Mouse (Mus musculus): ENCODE measurements at regions not wholly inside any gene's neighbourhood (a gene's known extent, or its start where the extent isn't known, plus 50 kb on each side); places are given as distances from the start of the nearest gene placed in this dataset.

DNA sequence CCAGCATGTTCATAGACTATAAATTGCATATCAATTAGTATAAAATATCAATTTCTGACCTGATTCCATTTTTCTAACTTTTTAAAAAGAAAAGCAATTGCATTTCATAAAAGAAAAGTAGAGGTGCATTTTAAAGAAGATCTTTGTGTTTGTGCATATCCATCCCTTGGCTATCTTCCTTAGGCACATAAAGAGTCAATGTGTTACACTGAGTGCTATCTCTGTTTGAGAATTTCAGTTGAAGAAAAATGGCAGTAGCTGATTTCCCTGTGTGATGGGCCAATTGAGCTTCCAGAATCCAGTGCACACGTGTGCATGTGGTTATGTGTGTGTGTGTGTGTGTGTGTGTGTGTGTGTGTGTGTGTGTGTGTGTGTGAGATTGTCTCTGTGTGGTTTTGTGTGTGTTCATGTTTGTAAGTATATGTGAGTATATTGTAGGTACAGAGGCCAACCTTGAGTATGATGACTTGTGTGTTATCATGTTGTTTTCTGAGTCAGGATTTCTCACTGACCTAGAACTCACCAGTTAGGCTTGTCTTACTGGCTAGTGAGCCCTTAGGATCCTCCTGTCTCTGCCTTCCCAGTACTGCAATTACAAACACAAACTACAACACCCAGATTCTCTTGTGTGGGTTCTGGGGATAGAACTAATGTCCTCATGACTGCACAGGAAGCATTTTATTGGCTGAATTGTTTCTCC, 249.6 kb downstream of the Cdk5rap2 start:
- Histone ChIP-seq H3K4me3 (replicated peaks) (no peak overlapping the region), H3K27me3 (no peaks in the 10 kb centered on the region), H3K9ac (no peak overlapping the region), H3K9me3 (replicated peaks) (no peaks in the 10 kb centered on the region), H3K36me3 (no peaks in the 10 kb centered on the region), H3K27ac (no peak overlapping the region), H3K4me2 (no peak overlapping the region), H3K4me1 (no peaks in the 10 kb centered on the region)
- no peak for ATAC-seq (replicated peaks; ENCODE audit: low FRiP score)
- WGBS, result 79% methylated on average over 1 of the region's 1 CpGs

DNA sequence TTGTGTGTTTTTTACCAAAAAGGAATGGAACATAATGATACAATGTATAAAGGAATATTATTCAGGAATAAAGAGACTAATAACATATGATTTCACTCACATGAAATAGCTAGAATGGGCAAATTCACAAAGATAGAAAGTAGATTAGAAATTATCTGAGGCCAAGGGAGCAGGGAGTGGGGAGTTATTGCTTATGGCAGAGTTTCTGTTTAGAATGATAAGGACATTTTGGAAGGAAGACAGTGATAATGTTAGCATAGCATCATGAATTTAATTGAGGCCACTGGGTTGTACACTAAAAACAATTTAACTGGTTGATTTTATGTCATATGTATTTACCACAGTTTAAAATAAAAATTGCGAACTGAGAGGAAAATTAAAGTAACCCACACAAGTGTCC, 250.2 kb downstream of the Cdk5rap2 start:
- ATAC-seq (replicated peaks; ENCODE audit: low FRiP score), result no peak
- no peak overlapping the region for H3K4me3 ChIP-seq (replicated peaks)

DNA sequence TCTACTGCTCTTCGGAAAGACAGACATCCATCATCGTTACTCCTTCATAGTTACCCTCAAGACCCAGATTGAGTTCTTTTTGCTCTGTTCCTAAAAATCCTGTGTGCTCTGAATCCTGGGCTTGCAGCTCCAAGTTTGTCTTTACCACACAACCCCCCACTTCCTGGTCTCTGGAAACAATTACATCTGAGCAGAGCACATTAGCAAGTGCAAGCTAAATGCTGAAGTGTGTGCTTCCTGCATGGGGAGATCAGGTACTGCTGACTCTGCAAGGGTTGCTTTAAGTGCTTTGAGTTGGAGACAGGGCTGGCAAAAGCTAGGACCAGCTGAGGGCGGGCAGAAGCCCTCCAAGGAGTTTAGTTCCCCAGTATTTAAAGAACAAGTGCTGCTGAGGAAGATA, 257.1 kb downstream of the Cdk5rap2 start:
- WGBS, result 44% methylated on average over 3 of the region's 3 CpGs
- H3K9ac ChIP-seq, result no peak overlapping the region
- no peaks in the 10 kb centered on the region for H3K9me3 ChIP-seq (replicated peaks)
- H3K4me3 ChIP-seq (replicated peaks), result no peak overlapping the region
- H3K27ac ChIP-seq, result no peak overlapping the region
- no peak overlapping the region for H3K4me2 ChIP-seq
- ATAC-seq (replicated peaks; ENCODE audit: low FRiP score), result no peak
- no peaks in the 10 kb centered on the region for H3K36me3 ChIP-seq
- H3K27me3 ChIP-seq, result no peaks in the 10 kb centered on the region
- no peaks in the 10 kb centered on the region for H3K4me1 ChIP-seq

More for the DNA sequence above, 250.2 kb downstream of the Cdk5rap2 start:
- 85% methylated on average over 1 of the region's 1 CpGs for WGBS
- Histone ChIP-seq H3K9me3 (replicated peaks) (no peaks in the 10 kb centered on the region), H3K9ac (no peak overlapping the region), H3K27me3 (no peaks in the 10 kb centered on the region), H3K4me1 (no peaks in the 10 kb centered on the region), H3K27ac (no peak overlapping the region), H3K4me2 (no peak overlapping the region), H3K36me3 (no peaks in the 10 kb centered on the region)

DNA sequence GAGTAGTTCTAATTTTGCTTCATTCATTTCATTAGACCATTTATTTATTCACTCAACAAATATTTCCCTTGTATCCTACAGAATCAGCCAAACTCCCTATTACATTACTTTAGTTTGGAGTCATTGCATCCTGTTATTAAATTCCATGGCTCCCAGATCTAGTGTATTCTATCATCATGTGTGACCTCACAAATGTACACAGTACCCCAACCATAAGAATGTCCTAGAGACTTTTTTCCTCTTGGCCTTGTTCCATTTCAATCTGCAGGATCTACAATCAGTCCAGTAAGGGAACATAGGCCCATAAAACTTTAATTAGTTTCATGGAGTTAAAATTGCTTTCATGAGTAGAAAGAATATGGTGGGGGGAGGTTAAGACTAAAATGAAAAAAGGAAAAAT, 301.2 kb downstream of the Cdk5rap2 start:
- Histone ChIP-seq H3K4me1 (no peaks in the 10 kb centered on the region), H3K36me3 (no peaks in the 10 kb centered on the region), H3K9me3 (replicated peaks) (no peaks in the 10 kb centered on the region), H3K9ac (no peak overlapping the region), H3K27me3 (no peaks in the 10 kb centered on the region), H3K27ac (no peak overlapping the region), H3K4me3 (replicated peaks) (no peak overlapping the region), H3K4me2 (no peak overlapping the region)
- no peak for ATAC-seq (replicated peaks; ENCODE audit: low FRiP score)

DNA sequence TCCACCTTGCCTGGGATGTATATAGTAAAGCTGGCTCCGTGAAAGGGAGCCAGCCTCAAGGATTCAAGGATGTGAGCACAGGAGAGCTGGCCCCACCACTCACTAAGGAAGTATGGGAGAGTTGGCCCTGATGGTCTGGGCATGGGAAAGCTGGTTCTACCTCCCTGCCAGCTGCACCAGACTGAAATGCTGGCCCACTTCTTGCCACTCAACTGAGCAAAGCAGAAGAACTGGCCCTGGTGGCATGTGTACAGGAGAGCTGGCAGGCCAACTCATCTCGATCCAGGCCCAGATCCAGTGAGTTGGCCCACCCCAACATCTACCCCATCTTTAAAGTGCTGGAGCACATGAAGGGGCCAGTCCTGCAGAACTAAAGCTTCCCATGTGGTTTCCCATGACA, 304.5 kb downstream of the Cdk5rap2 start:
- H3K9ac ChIP-seq, result no peak overlapping the region
- no peak overlapping the region for H3K4me3 ChIP-seq (replicated peaks)
- H3K36me3 ChIP-seq, result no peaks in the 10 kb centered on the region
- no peak overlapping the region for H3K4me2 ChIP-seq
- H3K9me3 ChIP-seq (replicated peaks), result no peaks in the 10 kb centered on the region
- ATAC-seq (replicated peaks; ENCODE audit: low FRiP score), result no peak
- H3K27me3 ChIP-seq, result no peaks in the 10 kb centered on the region
- no peak overlapping the region for H3K27ac ChIP-seq
- 90% methylated on average over 2 of the region's 2 CpGs for WGBS
- H3K4me1 ChIP-seq, result no peaks in the 10 kb centered on the region

DNA sequence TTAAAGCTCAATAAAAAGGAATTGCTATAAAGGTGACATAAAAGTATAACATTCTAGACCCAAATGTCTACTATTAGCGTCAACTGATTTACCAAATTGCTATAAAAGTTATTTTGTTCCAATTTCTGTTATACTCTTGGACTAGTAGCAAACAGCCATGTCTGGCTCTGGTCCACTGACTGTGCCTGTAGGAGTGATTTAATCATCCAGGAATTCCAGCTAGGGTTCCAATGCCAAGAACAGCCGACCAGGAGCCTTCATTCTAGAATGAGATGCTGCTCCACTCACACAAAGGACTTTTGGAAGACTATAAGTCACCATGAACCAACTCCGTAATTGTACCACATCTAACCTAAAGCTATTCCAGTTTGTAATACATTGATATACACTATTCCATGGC, 312.9 kb downstream of the Cdk5rap2 start:
- 59% methylated on average over 3 of the region's 3 CpGs for WGBS
- Histone ChIP-seq H3K9me3 (replicated peaks) (no peaks in the 10 kb centered on the region), H3K27ac (no peak overlapping the region), H3K27me3 (no peaks in the 10 kb centered on the region), H3K9ac (no peak overlapping the region), H3K36me3 (no peaks in the 10 kb centered on the region), H3K4me2 (no peak overlapping the region), H3K4me1 (no peaks in the 10 kb centered on the region), H3K4me3 (replicated peaks) (no peak overlapping the region)
- ATAC-seq (replicated peaks; ENCODE audit: low FRiP score), result no peak

DNA sequence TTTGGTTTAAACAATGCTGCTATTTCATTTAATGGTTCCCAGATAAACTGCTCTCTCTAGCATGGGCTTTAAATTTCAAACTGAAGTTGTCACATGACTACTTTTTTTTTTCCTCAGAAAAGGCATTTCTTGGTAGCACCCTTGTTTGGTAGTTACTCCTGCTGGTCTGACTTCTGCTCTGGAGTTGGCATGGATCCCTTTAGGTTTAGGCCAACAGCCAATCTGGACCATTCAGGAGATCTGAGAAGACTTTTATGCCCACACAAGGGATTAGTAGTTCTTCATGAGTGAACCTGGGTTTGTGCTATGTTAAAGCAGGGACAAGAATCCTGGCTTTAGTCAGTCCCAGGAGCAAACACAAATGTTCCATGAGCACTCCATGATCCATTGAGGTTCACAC, 332.0 kb downstream of the Cdk5rap2 start:
- Histone ChIP-seq H3K4me3 (replicated peaks) (no peak overlapping the region), H3K27ac (no peak overlapping the region), H3K27me3 (no peaks in the 10 kb centered on the region), H3K36me3 (no peaks in the 10 kb centered on the region), H3K4me1 (no peaks in the 10 kb centered on the region), H3K9ac (no peak overlapping the region), H3K4me2 (no peak overlapping the region), H3K9me3 (replicated peaks) (no peaks in the 10 kb centered on the region)
- ATAC-seq (replicated peaks; ENCODE audit: low FRiP score), result no peak

DNA sequence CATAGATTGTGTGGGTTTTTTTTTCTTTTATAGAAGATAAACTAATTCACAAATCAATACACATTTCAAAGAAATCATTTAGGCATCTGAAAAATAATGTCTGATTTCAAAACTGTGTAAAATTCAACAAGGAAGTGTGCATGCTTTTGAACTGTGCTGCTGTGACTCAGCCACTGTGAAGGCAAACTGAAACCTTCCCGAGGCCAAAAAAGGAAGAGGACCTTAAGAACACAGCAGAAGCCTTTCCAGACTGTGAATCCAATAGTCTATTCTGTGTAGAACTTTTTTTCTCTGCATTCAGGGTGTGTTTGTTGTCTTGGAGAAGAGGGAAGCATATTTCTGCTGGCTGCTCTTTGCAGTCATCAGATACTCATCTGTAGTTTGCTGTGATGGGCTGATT, 347.7 kb downstream of the Cdk5rap2 start:
- H3K4me3 ChIP-seq (replicated peaks), result no peak overlapping the region
- H3K9ac ChIP-seq, result no peak overlapping the region
- no peak overlapping the region for H3K27ac ChIP-seq
- no peaks in the 10 kb centered on the region for H3K27me3 ChIP-seq
- H3K4me2 ChIP-seq, result no peak overlapping the region
- H3K36me3 ChIP-seq, result no peaks in the 10 kb centered on the region
- no peaks in the 10 kb centered on the region for H3K9me3 ChIP-seq (replicated peaks)
- no peak for ATAC-seq (replicated peaks; ENCODE audit: low FRiP score)
- H3K4me1 ChIP-seq, result no peaks in the 10 kb centered on the region
- WGBS, result 72% methylated on average over 1 of the region's 1 CpGs

DNA sequence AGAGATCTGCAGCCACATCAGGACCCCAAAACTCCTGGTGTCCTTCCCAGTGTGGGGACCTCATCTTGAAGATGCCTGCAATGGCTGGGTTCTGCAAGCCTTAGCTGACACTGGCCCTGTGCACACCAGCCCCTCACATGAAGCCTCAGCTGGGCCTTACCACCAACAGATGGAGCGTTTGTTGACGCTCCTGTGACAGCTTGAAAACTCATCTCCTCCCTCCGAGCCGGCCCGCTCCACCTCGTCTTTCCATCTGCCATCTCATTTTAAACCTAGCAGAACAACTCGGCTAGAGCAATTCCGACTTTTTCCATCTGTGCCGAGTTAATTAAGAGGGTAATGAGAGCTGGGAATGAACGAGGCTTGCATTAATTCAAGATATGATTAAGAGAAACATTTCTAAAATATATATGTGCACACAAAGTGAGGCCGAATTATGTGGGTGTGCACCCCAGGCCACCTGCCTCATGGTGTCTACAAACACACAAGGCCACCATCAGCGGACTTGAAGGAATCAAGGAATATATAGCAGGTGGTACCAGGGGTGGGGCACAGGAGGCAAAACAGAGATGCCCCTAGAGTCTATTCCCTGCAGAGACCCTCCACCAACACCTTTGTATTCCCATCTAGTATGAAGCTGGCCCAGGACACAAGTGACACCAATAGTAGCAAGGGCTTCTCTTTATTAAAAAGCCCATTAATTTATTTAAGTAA, 351.3 kb downstream of the Cdk5rap2 start:
- Histone ChIP-seq H3K4me2 (no peak overlapping the region), H3K4me1 (no peaks in the 10 kb centered on the region), H3K9ac (no peak overlapping the region), H3K4me3 (replicated peaks) (no peak overlapping the region), H3K27ac (no peak overlapping the region), H3K36me3 (no peaks in the 10 kb centered on the region), H3K9me3 (replicated peaks) (no peaks in the 10 kb centered on the region), H3K27me3 (no peaks in the 10 kb centered on the region)
- WGBS, result 89% methylated on average over 12 of the region's 12 CpGs
- ATAC-seq (replicated peaks; ENCODE audit: low FRiP score), result no peak

DNA sequence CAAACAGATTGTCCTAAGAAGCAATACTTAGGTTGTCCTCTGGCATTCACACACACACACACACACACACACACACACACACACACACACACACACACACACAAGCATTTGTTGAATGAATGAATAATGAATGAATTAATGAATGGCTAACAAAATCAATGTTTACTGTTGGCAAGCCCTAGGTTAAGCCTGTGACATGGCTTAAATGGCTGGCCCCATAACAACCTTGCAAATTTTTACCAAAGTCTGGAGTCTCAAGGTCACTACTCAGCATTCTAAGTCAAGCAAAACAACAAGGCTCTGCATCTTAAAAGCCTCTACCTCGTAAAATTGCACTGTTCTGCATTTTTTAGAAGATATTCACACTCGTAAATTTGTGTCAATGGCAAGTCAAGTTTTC, 357.1 kb downstream of the Cdk5rap2 start:
- H3K27ac ChIP-seq, result no peak overlapping the region
- no peaks in the 10 kb centered on the region for H3K9me3 ChIP-seq (replicated peaks)
- no peak overlapping the region for H3K4me2 ChIP-seq
- H3K27me3 ChIP-seq, result no peaks in the 10 kb centered on the region
- H3K4me3 ChIP-seq (replicated peaks), result no peak overlapping the region
- no peak for ATAC-seq (replicated peaks; ENCODE audit: low FRiP score)
- no peak overlapping the region for H3K9ac ChIP-seq
- 70% methylated on average over 2 of the region's 2 CpGs for WGBS
- no peaks in the 10 kb centered on the region for H3K4me1 ChIP-seq
- H3K36me3 ChIP-seq, result no peaks in the 10 kb centered on the region

DNA sequence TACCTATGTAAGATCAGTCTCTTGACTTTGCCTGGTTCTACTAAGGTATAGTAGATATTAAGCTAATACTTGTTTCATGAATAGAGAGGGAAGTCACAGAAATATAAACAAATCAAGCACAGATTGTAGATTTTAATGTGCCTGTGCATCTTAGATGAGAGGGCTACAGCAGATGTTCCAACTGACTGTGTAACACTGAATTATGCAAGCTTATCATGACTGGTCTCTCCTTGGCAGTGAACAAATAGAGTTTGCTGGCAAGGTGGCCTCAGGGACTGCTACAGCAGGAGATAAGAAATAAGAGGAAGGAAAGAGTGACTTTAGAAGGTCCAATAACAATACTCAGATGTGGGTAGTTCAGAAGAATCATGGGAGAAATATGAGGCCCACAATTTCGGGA, 372.0 kb downstream of the Cdk5rap2 start:
- Histone ChIP-seq H3K4me2 (no peak overlapping the region), H3K36me3 (no peaks in the 10 kb centered on the region), H3K9me3 (replicated peaks) (no peaks in the 10 kb centered on the region), H3K9ac (no peak overlapping the region), H3K4me1 (no peaks in the 10 kb centered on the region), H3K27me3 (no peaks in the 10 kb centered on the region), H3K4me3 (replicated peaks) (no peak overlapping the region), H3K27ac (no peak overlapping the region)
- ATAC-seq (replicated peaks; ENCODE audit: low FRiP score), result no peak
- 77% methylated on average over 1 of the region's 1 CpGs for WGBS

DNA sequence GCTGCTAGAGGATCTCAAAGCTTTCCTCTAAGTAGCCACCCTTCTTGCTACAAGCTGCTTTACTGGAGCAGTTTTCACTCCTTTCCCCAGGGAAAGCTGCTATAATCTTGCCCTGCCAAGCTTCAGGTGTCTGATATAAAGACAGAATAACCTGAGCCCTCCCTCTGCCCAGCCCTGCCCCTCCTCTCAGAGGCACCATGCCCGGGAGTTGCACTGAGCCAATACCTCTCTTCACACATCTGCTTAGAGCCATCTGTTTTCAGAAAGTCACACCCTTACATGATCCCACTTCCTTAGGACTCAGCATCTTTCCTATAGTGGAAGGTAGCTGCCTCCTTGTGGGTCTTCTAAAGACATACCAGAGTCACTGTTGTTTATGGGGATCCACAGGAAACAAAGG, 374.3 kb downstream of the Cdk5rap2 start:
- H3K4me1 ChIP-seq, result no peaks in the 10 kb centered on the region
- no peaks in the 10 kb centered on the region for H3K9me3 ChIP-seq (replicated peaks)
- H3K9ac ChIP-seq, result no peak overlapping the region
- no peaks in the 10 kb centered on the region for H3K36me3 ChIP-seq
- no peak for ATAC-seq (replicated peaks; ENCODE audit: low FRiP score)
- H3K27ac ChIP-seq, result no peak overlapping the region
- 36% methylated on average over 1 of the region's 1 CpGs for WGBS
- H3K4me3 ChIP-seq (replicated peaks), result no peak overlapping the region
- no peak overlapping the region for H3K4me2 ChIP-seq
- H3K27me3 ChIP-seq, result peaks cover 6% of the 10 kb centered on the region

DNA sequence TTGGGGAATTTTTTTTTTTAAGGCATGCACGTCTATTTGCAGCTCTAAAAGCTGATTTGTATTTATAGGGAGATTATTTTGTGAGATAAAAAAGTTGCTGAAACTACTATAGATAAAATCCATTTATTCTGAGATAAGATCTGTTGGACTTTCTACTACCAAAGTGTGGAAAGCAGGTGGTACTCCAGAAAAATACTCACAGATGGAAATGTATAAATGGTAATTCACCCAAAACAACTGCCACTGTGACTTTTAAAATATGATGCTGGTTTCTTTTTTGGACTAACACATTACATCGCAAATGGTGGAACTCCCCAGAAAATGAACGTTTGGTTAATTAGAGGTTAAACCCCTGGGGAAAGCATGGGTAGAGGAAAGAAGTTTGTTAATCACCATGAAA, 377.7 kb downstream of the Cdk5rap2 start:
- no peak for ATAC-seq (replicated peaks; ENCODE audit: low FRiP score)
- no peak overlapping the region for H3K27ac ChIP-seq
- no peaks in the 10 kb centered on the region for H3K9me3 ChIP-seq (replicated peaks)
- H3K9ac ChIP-seq, result no peak overlapping the region
- no peak overlapping the region for H3K4me3 ChIP-seq (replicated peaks)
- WGBS, result 64% methylated on average over 3 of the region's 3 CpGs
- no peaks in the 10 kb centered on the region for H3K36me3 ChIP-seq
- H3K4me1 ChIP-seq, result no peaks in the 10 kb centered on the region
- peaks cover 32% of the 10 kb centered on the region for H3K27me3 ChIP-seq
- no peak overlapping the region for H3K4me2 ChIP-seq
